Mouse (Mus musculus): ENCODE measurements around the gene Meis1. TPM values are rescaled to one million over a fixed set of nuclear protein-coding genes. Genes with fewer than 3 reads are reported as not detected.

Meis1 gene
- polyA plus RNA-seq, 1 experiment from 2014 or later = 132 TPM

DNA sequence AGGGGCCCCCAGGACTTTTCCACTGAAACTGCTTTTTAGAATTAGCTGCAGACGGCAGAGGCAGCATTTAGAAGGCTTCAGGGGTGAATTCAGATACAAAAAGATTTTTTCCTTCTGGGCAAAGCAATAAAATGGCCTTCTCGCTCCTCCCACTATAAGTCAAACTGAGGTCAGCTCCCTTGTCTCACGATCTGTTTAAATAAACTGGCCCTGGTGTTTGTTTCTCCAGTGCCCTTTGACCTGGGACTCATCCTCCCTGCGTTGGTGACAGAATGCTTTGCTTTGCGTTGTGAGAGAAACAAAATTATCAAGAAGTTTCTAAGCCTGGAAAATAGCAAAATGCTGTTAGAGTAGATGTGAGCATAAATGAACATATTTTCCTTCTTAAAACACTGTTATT, 129.6 kb downstream of the Meis1 start:
- no peak for TF ChIP-seq CTCF (IDR thresholded peaks at IDR 0.05; ENCODE audit: low read depth)
- ATAC-seq (ENCODE audit: insufficient read depth) (no peak), DNase-seq (peak; percentile 69)
- Histone ChIP-seq H3K4me1 (ENCODE audit: insufficient read depth) (peaks cover 16% of the 10 kb centered on the region; the same call in 1 of the 2 replicates), H3K36me3 (ENCODE audit: insufficient read depth) (peaks cover 21% of the 10 kb centered on the region), H3K9me3 (ENCODE audit: low read depth, low read length) (no peaks in the 10 kb centered on the region), H3K9ac (no peak overlapping the region), H3K27me3 (ENCODE audit: insufficient read depth, low read length) (no peaks in the 10 kb centered on the region), H3K27ac (ENCODE audit: low read depth) (no peak overlapping the region), H3K4me2 (no peak overlapping the region), H3K4me3 (ENCODE audit: low read depth, low read length) (no peak overlapping the region)
- WGBS = 13% methylated on average over 5 of the region's 5 CpGs

DNA sequence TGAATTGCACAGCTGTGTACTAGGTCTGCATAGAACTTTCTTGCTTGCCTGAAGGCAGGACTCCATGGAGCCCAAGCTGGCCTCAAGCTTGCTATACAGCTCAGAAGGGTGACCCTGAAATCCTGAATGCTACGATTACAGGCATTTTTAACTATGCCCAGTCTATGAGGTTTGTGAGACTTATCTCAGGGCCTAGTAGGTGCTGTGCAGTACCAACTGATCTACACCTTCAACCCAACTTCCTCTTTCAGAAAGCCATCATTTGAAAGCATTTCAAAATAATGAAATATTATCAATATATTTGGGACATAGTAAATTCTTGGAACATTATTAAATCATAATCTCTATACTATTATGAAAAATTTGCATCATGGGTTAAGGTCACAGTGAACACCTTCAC, 130.1 kb downstream of the Meis1 start:
- H3K4me1 ChIP-seq (ENCODE audit: insufficient read depth) = peaks cover 19% of the 10 kb centered on the region; the same call in 1 of the 2 replicates
- no peaks in the 10 kb centered on the region for H3K27me3 ChIP-seq (ENCODE audit: insufficient read depth, low read length)
- TF ChIP-seq CTCF (IDR thresholded peaks at IDR 0.05; ENCODE audit: low read depth) = no peak
- H3K36me3 ChIP-seq (ENCODE audit: insufficient read depth) = peaks cover 26% of the 10 kb centered on the region
- 65% methylated on average over 1 of the region's 1 CpGs for WGBS
- no peaks in the 10 kb centered on the region for H3K9me3 ChIP-seq (ENCODE audit: low read depth, low read length)
- H3K4me2 ChIP-seq = no peak overlapping the region
- H3K4me3 ChIP-seq (ENCODE audit: low read depth, low read length) = no peak overlapping the region
- no peak overlapping the region for H3K27ac ChIP-seq (ENCODE audit: low read depth)
- no peak for DNase-seq
- ATAC-seq (ENCODE audit: insufficient read depth) = no peak
- H3K9ac ChIP-seq = no peak overlapping the region

DNA sequence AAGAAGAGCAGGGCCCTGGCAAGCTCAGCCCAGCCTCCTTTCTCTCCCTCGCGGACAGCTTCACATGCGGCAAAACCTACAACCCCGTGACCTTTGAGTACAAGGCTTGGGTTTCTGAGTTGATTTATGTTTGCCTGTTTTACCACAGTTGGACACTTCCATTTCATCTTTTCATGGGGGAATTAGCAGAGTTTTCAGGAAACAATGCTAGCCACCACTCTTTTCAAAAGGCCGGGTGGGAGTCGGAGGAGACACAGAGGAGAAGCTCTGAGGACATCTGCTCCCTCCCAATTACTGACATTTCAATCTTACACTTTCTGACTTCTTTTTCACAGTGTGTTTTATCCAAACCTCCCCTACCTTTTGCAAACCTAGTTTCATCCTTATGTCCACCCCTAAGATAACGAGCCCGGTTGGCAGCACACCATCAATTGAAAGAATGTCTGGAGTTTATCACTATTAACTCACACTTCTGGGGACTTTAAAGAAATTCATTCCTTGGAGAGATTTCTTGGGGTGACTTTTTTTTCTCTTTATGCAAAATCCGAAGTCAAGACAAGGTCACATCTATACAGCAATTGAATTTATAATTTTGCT, 133.0 kb downstream of the Meis1 start:
- H3K36me3 ChIP-seq (ENCODE audit: insufficient read depth) = peaks cover 46% of the 10 kb centered on the region
- peak overlapping the region; percentile 54; the same call in 1 of the 2 replicates for H3K27ac ChIP-seq (ENCODE audit: low read depth)
- no peak for ATAC-seq (ENCODE audit: insufficient read depth)
- no peak overlapping the region; the same call in 1 of the 2 replicates for H3K9ac ChIP-seq
- H3K4me2 ChIP-seq = no peak overlapping the region
- 19% methylated on average over 9 of the region's 9 CpGs for WGBS
- DNase-seq = no peak
- H3K9me3 ChIP-seq (ENCODE audit: low read depth, low read length) = no peaks in the 10 kb centered on the region
- H3K4me1 ChIP-seq (ENCODE audit: insufficient read depth) = peaks cover 16% of the 10 kb centered on the region; the same call in 1 of the 2 replicates
- no peak for TF ChIP-seq CTCF (IDR thresholded peaks at IDR 0.05; ENCODE audit: low read depth)
- H3K27me3 ChIP-seq (ENCODE audit: insufficient read depth, low read length) = no peaks in the 10 kb centered on the region
- H3K4me3 ChIP-seq (ENCODE audit: low read depth, low read length) = no peak overlapping the region

DNA sequence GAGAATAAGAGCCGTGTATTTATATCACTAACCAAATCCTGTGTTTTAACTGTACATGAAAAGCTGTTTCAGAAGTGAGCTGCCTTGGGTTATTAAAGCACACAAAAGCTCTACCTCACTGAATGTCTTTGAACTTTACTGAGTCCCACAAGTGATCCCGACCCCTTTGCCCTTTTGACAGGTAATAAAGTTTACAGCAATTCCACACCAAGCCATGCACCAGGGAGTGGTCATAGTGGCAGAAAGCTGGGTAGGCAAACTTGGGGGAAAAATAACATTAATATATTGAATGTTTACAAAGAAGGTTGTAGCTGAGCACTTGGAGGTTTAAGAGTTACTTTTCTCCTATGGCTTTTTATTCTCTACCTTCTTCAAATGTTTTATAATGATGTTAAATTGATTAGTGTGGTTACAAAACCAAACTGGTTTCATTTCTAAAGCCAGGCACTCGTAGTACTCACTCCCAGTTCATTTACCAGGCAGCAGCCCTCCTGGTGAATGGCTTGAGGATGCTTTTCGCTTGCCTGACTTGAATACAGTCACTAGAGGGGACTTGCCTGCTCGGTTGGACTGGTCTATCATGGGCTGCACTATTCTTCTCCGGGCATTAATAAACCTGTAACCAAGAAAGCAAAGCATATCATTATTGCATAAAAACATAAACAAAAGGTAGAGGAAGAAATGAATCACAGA, 133.6 kb downstream of the Meis1 start:
- Histone ChIP-seq H3K9me3 (ENCODE audit: low read depth, low read length) (no peaks in the 10 kb centered on the region), H3K27ac (ENCODE audit: low read depth) (peak overlapping the region; percentile 54; the same call in 1 of the 2 replicates), H3K36me3 (ENCODE audit: insufficient read depth) (peaks cover 44% of the 10 kb centered on the region), H3K4me3 (ENCODE audit: low read depth, low read length) (no peak overlapping the region), H3K4me2 (no peak overlapping the region), H3K9ac (no peak overlapping the region), H3K4me1 (ENCODE audit: insufficient read depth) (0 out of 2 replicates have a peak, but pooled peaks cover 11% of the 10 kb centered on the region), H3K27me3 (ENCODE audit: insufficient read depth, low read length) (no peaks in the 10 kb centered on the region)
- no peak for ATAC-seq (ENCODE audit: insufficient read depth)
- no peak for TF ChIP-seq CTCF (IDR thresholded peaks at IDR 0.05; ENCODE audit: low read depth)
- no peak for DNase-seq
- WGBS = 29% methylated on average over 6 of the region's 6 CpGs

DNA sequence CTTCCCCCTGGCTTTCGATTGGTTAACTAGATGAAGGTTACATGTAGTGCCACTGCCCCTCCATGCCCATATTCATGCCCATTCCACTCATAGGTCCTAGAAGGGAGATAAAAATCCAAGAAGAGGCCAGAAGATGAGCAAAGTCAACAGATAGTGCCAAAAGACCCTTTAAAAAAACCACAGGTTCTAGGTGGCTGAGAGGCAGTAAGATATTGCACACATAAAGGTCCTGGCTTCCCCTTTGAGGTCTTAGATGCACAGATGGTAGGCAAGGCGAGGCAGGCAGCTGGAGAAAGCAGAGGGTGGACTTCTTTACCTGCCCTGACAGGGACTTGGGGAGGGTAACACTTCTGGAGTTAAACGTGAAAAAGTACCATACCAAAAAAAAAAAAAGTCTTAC, 134.8 kb downstream of the Meis1 start:
- Histone ChIP-seq H3K4me2 (no peak overlapping the region), H3K36me3 (ENCODE audit: insufficient read depth) (peaks cover 42% of the 10 kb centered on the region), H3K4me1 (ENCODE audit: insufficient read depth) (0 out of 2 replicates have a peak, but pooled peaks cover 8% of the 10 kb centered on the region), H3K9ac (no peak overlapping the region), H3K27ac (ENCODE audit: low read depth) (peak overlapping the region; percentile 4; the same call in 1 of the 2 replicates), H3K27me3 (ENCODE audit: insufficient read depth, low read length) (no peaks in the 10 kb centered on the region), H3K4me3 (ENCODE audit: low read depth, low read length) (no peak overlapping the region), H3K9me3 (ENCODE audit: low read depth, low read length) (no peaks in the 10 kb centered on the region)
- WGBS = 55% methylated on average over 3 of the region's 3 CpGs
- TF ChIP-seq CTCF (IDR thresholded peaks at IDR 0.05; ENCODE audit: low read depth) = no peak
- DNase-seq (no peak), ATAC-seq (ENCODE audit: insufficient read depth) (no peak)

DNA sequence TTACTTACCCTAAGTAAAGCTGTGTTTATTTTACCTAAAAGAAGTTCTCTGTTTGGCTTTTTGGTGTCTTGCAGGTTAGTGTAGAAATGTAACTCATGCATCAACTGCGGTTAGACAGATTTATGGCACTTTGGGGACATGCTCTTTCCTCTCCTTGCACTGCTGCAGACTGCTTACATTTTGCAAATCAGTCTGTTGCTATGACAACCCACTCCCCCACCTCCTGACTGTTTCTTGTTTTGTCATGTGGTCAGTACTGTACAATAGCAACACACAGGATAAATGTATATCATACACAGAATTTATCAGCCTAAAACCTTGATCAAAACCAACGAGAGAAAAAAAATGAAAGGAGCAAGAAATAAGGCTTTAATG, 135.3 kb downstream of the Meis1 start:
- Histone ChIP-seq H3K4me1 (ENCODE audit: insufficient read depth) (0 out of 2 replicates have a peak, but pooled peaks cover 7% of the 10 kb centered on the region), H3K4me3 (ENCODE audit: low read depth, low read length) (no peak overlapping the region), H3K27me3 (ENCODE audit: insufficient read depth, low read length) (no peaks in the 10 kb centered on the region), H3K4me2 (no peak overlapping the region), H3K9me3 (ENCODE audit: low read depth, low read length) (no peaks in the 10 kb centered on the region), H3K27ac (ENCODE audit: low read depth) (no peak overlapping the region), H3K36me3 (ENCODE audit: insufficient read depth) (peaks cover 41% of the 10 kb centered on the region), H3K9ac (no peak overlapping the region)
- ATAC-seq (ENCODE audit: insufficient read depth) (no peak), DNase-seq (peak; percentile 77)
- no peak for TF ChIP-seq CTCF (IDR thresholded peaks at IDR 0.05; ENCODE audit: low read depth)
- 21% methylated on average over 2 of the region's 2 CpGs for WGBS

DNA sequence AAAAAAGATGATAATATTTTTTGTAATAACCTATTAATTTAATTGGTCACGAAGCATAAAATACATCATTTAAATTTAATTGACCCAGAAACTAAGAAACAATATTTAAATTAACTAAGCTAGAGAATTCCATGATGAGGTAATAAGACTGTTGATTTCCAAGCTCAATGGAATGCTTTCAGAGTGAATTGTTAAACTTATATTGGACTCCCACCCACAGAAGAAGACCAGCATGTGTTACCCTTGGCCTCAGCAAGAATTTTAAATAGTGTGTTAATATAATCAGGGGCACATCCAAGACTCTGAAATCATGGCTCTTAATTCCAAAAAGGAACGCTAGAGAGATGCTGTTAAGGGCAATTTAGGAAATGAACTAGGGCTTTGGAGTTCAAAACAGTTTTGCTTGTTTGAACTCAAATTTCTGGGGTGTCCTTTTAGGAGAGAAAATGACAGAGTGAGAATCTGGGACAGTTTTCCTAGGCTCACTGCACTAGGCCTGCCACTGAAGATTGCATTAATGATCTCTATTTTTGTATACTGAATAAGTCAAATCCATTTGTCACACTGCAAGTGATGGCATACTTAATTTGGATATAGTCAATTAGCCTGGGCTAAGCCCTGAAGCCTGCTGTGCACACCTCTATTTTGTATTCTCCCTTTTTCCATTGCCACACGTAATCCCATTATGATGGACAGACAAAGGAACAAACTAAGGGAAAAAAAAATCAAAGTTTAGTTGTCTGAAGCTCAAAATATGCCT, 135.9 kb downstream of the Meis1 start:
- 69% methylated on average over 3 of the region's 3 CpGs for WGBS
- no peak for DNase-seq
- peaks cover 41% of the 10 kb centered on the region for H3K36me3 ChIP-seq (ENCODE audit: insufficient read depth)
- H3K4me3 ChIP-seq (ENCODE audit: low read depth, low read length) = no peak overlapping the region
- no peak overlapping the region for H3K9ac ChIP-seq
- no peak overlapping the region for H3K27ac ChIP-seq (ENCODE audit: low read depth)
- no peak for TF ChIP-seq CTCF (IDR thresholded peaks at IDR 0.05; ENCODE audit: low read depth)
- 0 out of 2 replicates have a peak, but pooled peaks cover 7% of the 10 kb centered on the region for H3K4me1 ChIP-seq (ENCODE audit: insufficient read depth)
- H3K27me3 ChIP-seq (ENCODE audit: insufficient read depth, low read length) = no peaks in the 10 kb centered on the region
- H3K9me3 ChIP-seq (ENCODE audit: low read depth, low read length) = no peaks in the 10 kb centered on the region
- H3K4me2 ChIP-seq = no peak overlapping the region
- no peak for ATAC-seq (ENCODE audit: insufficient read depth)
